Mouse (Mus musculus): ENCODE data around the gene Ints11. TPM values are rescaled to one million over a fixed set of nuclear protein-coding genes. Genes with fewer than 3 reads are reported as not detected.

The Ints11 gene
- polyA plus RNA-seq, 1 experiment from 2014 or later: 79.3 TPM

- no peak overlapping the region for H3K9ac ChIP-seq (ENCODE audit: low read depth, low read length)
- WGBS: 88% methylated on average over 3 of the region's 3 CpGs
- DNase-seq (ENCODE audit: low spot score) (no peak), ATAC-seq (replicated peaks; ENCODE audit: low FRiP score) (no peak)
- H3K4me3 ChIP-seq (ENCODE audit: low read depth, low read length): no peak overlapping the region
- peaks cover 28% of the 10 kb centered on the region for H3K4me1 ChIP-seq (replicated peaks; ENCODE audit: control insufficient read depth, insufficient read depth, low read length)
- H3K4me2 ChIP-seq: no peak overlapping the region
- no peaks in the 10 kb centered on the region for H3K9me3 ChIP-seq (ENCODE audit: control insufficient read depth, low read length)
- no peaks in the 10 kb centered on the region for H3K27me3 ChIP-seq (replicated peaks; ENCODE audit: control insufficient read depth, insufficient read depth, low read length)
- peaks cover 13% of the 10 kb centered on the region; the same call in 1 of the 2 replicates for H3K36me3 ChIP-seq (ENCODE audit: control insufficient read depth, insufficient read depth, low read length)
- no peak overlapping the region for H3K27ac ChIP-seq (ENCODE audit: low read depth, low read length)
Observed at GRCm38 (mm10) chr4:155851368-155851767, 18.0 kb upstream of the Ints11 start.

- WGBS: 78% methylated on average over 2 of the region's 2 CpGs
- no peak for DNase-seq (ENCODE audit: low spot score)
- no peak overlapping the region for H3K27ac ChIP-seq (ENCODE audit: low read depth, low read length)
- peaks cover 27% of the 10 kb centered on the region for H3K4me1 ChIP-seq (replicated peaks; ENCODE audit: control insufficient read depth, insufficient read depth, low read length)
- H3K27me3 ChIP-seq (replicated peaks; ENCODE audit: control insufficient read depth, insufficient read depth, low read length): no peaks in the 10 kb centered on the region
- no peak overlapping the region for H3K4me3 ChIP-seq (ENCODE audit: low read depth, low read length)
- H3K9ac ChIP-seq (ENCODE audit: low read depth, low read length): no peak overlapping the region
- H3K4me2 ChIP-seq: no peak overlapping the region
- H3K9me3 ChIP-seq (ENCODE audit: control insufficient read depth, low read length): no peaks in the 10 kb centered on the region
- ATAC-seq (replicated peaks; ENCODE audit: low FRiP score): no peak
- peaks cover 13% of the 10 kb centered on the region; the same call in 1 of the 2 replicates for H3K36me3 ChIP-seq (ENCODE audit: control insufficient read depth, insufficient read depth, low read length)
Observed at GRCm38 (mm10) chr4:155851951-155852411, 17.4 kb upstream of the Ints11 start.

GRCm38 (mm10) chr4:155853421-155853820, 15.9 kb upstream of the Ints11 start:
- ATAC-seq (replicated peaks; ENCODE audit: low FRiP score) (no peak), DNase-seq (ENCODE audit: low spot score) (no peak)
- Histone ChIP-seq H3K27ac (ENCODE audit: low read depth, low read length) (no peak overlapping the region), H3K36me3 (ENCODE audit: control insufficient read depth, insufficient read depth, low read length) (peaks cover 24% of the 10 kb centered on the region; the same call in 1 of the 2 replicates), H3K9ac (ENCODE audit: low read depth, low read length) (no peak overlapping the region), H3K4me1 (replicated peaks; ENCODE audit: control insufficient read depth, insufficient read depth, low read length) (peaks cover 22% of the 10 kb centered on the region), H3K4me3 (ENCODE audit: low read depth, low read length) (no peak overlapping the region), H3K27me3 (replicated peaks; ENCODE audit: control insufficient read depth, insufficient read depth, low read length) (no peaks in the 10 kb centered on the region), H3K4me2 (no peak overlapping the region), H3K9me3 (ENCODE audit: control insufficient read depth, low read length) (no peaks in the 10 kb centered on the region)
- WGBS: 90% methylated on average over 9 of the region's 9 CpGs

- no peak overlapping the region for H3K9ac ChIP-seq (ENCODE audit: low read depth, low read length)
- peaks cover 29% of the 10 kb centered on the region; the same call in 1 of the 2 replicates for H3K36me3 ChIP-seq (ENCODE audit: control insufficient read depth, insufficient read depth, low read length)
- H3K4me2 ChIP-seq: no peak overlapping the region
- ATAC-seq (replicated peaks; ENCODE audit: low FRiP score) (no peak), DNase-seq (ENCODE audit: low spot score) (no peak)
- H3K27ac ChIP-seq (ENCODE audit: low read depth, low read length): no peak overlapping the region
- peaks cover 8% of the 10 kb centered on the region for H3K4me1 ChIP-seq (replicated peaks; ENCODE audit: control insufficient read depth, insufficient read depth, low read length)
- no peaks in the 10 kb centered on the region for H3K27me3 ChIP-seq (replicated peaks; ENCODE audit: control insufficient read depth, insufficient read depth, low read length)
- no peak overlapping the region for H3K4me3 ChIP-seq (ENCODE audit: low read depth, low read length)
- 94% methylated on average over 12 of the region's 12 CpGs for WGBS
- no peaks in the 10 kb centered on the region for H3K9me3 ChIP-seq (ENCODE audit: control insufficient read depth, low read length)
Observed at GRCm38 (mm10) chr4:155854991-155855390, 14.4 kb upstream of the Ints11 start.

- no peak overlapping the region for H3K4me3 ChIP-seq (ENCODE audit: low read depth, low read length)
- no peaks in the 10 kb centered on the region for H3K27me3 ChIP-seq (replicated peaks; ENCODE audit: control insufficient read depth, insufficient read depth, low read length)
- no peak overlapping the region for H3K9ac ChIP-seq (ENCODE audit: low read depth, low read length)
- no peak overlapping the region for H3K4me2 ChIP-seq
- ATAC-seq (replicated peaks; ENCODE audit: low FRiP score) (no peak), DNase-seq (ENCODE audit: low spot score) (no peak)
- no peaks in the 10 kb centered on the region for H3K9me3 ChIP-seq (ENCODE audit: control insufficient read depth, low read length)
- no peak overlapping the region; the same call in 1 of the 2 replicates for H3K27ac ChIP-seq (ENCODE audit: low read depth, low read length)
- 86% methylated on average over 12 of the region's 12 CpGs for WGBS
- peaks cover 8% of the 10 kb centered on the region for H3K4me1 ChIP-seq (replicated peaks; ENCODE audit: control insufficient read depth, insufficient read depth, low read length)
- peaks cover 32% of the 10 kb centered on the region; the same call in 1 of the 2 replicates for H3K36me3 ChIP-seq (ENCODE audit: control insufficient read depth, insufficient read depth, low read length)
Observed at GRCm38 (mm10) chr4:155856071-155856470, 13.3 kb upstream of the Ints11 start.

GRCm38 (mm10) chr4:155856881-155857280, 12.5 kb upstream of the Ints11 start:
- Histone ChIP-seq H3K9me3 (ENCODE audit: control insufficient read depth, low read length) (no peaks in the 10 kb centered on the region), H3K36me3 (ENCODE audit: control insufficient read depth, insufficient read depth, low read length) (peaks cover 32% of the 10 kb centered on the region; the same call in 1 of the 2 replicates), H3K9ac (ENCODE audit: low read depth, low read length) (no peak overlapping the region), H3K27me3 (replicated peaks; ENCODE audit: control insufficient read depth, insufficient read depth, low read length) (no peaks in the 10 kb centered on the region), H3K4me3 (ENCODE audit: low read depth, low read length) (no peak overlapping the region), H3K4me1 (replicated peaks; ENCODE audit: control insufficient read depth, insufficient read depth, low read length) (peaks cover 8% of the 10 kb centered on the region), H3K4me2 (no peak overlapping the region), H3K27ac (ENCODE audit: low read depth, low read length) (no peak overlapping the region)
- DNase-seq (ENCODE audit: low spot score) (no peak), ATAC-seq (replicated peaks; ENCODE audit: low FRiP score) (peak; percentile 42)
- 62% methylated on average over 3 of the region's 3 CpGs for WGBS

GRCm38 (mm10) chr4:155859318-155859717, 10.0 kb upstream of the Ints11 start:
- H3K4me3 ChIP-seq (ENCODE audit: low read depth, low read length): no peak overlapping the region
- no peak overlapping the region for H3K4me2 ChIP-seq
- DNase-seq (ENCODE audit: low spot score) (peak; percentile 85), ATAC-seq (replicated peaks; ENCODE audit: low FRiP score) (peak; percentile 52)
- no peaks in the 10 kb centered on the region for H3K27me3 ChIP-seq (replicated peaks; ENCODE audit: control insufficient read depth, insufficient read depth, low read length)
- no peak overlapping the region for H3K9ac ChIP-seq (ENCODE audit: low read depth, low read length)
- H3K9me3 ChIP-seq (ENCODE audit: control insufficient read depth, low read length): no peaks in the 10 kb centered on the region
- peaks cover 8% of the 10 kb centered on the region for H3K4me1 ChIP-seq (replicated peaks; ENCODE audit: control insufficient read depth, insufficient read depth, low read length)
- WGBS: 31% methylated on average over 13 of the region's 13 CpGs
- peaks cover 25% of the 10 kb centered on the region; the same call in 1 of the 2 replicates for H3K36me3 ChIP-seq (ENCODE audit: control insufficient read depth, insufficient read depth, low read length)
- no peak overlapping the region for H3K27ac ChIP-seq (ENCODE audit: low read depth, low read length)

- WGBS: 86% methylated on average over 7 of the region's 7 CpGs
- Histone ChIP-seq H3K36me3 (ENCODE audit: control insufficient read depth, insufficient read depth, low read length) (peaks cover 24% of the 10 kb centered on the region; the same call in 1 of the 2 replicates), H3K4me2 (no peak overlapping the region), H3K27me3 (replicated peaks; ENCODE audit: control insufficient read depth, insufficient read depth, low read length) (no peaks in the 10 kb centered on the region), H3K4me3 (ENCODE audit: low read depth, low read length) (no peak overlapping the region), H3K9me3 (ENCODE audit: control insufficient read depth, low read length) (no peaks in the 10 kb centered on the region), H3K4me1 (replicated peaks; ENCODE audit: control insufficient read depth, insufficient read depth, low read length) (no peaks in the 10 kb centered on the region), H3K27ac (ENCODE audit: low read depth, low read length) (no peak overlapping the region), H3K9ac (ENCODE audit: low read depth, low read length) (no peak overlapping the region)
- DNase-seq (ENCODE audit: low spot score) (no peak), ATAC-seq (replicated peaks; ENCODE audit: low FRiP score) (no peak)
Observed at GRCm38 (mm10) chr4:155861787-155862186, 7.6 kb upstream of the Ints11 start.

GRCm38 (mm10) chr4:155863001-155863400, 6.3 kb upstream of the Ints11 start, which contains the start of gene Tas1r3:
Gene Tas1r3 (minus strand): TSS chr4:155863362.
- Histone ChIP-seq H3K4me2 (no peak within 1 kb of the TSS), H3K27ac (ENCODE audit: low read depth, low read length) (no peak within 1 kb of the TSS), H3K36me3 (ENCODE audit: control insufficient read depth, insufficient read depth, low read length) (peaks cover 19% of the 10 kb centered on the region; the same call in 1 of the 2 replicates), H3K4me3 (ENCODE audit: low read depth, low read length) (no peak within 1 kb of the TSS), H3K9me3 (ENCODE audit: control insufficient read depth, low read length) (no peaks in the 10 kb centered on the region), H3K9ac (ENCODE audit: low read depth, low read length) (no peak within 1 kb of the TSS), H3K27me3 (replicated peaks; ENCODE audit: control insufficient read depth, insufficient read depth, low read length) (no peaks in the 10 kb centered on the region), H3K4me1 (replicated peaks; ENCODE audit: control insufficient read depth, insufficient read depth, low read length) (peaks cover 1% of the 10 kb centered on the region; the same call in 1 of the 2 replicates)
- 79% methylated on average over 5 of the region's 5 CpGs for WGBS
- no peak for DNase-seq (ENCODE audit: low spot score)
- ATAC-seq (replicated peaks; ENCODE audit: low FRiP score): no peak
